Mouse (Mus musculus) cerebellum, adult 11-12 months (tissue): ENCODE data around the gene Msi2.

Experiments
- DNase-seq: peaks from one replicate; pipeline ENCODE4 v3.0.0; 2022

Msi2 gene

GRCm38 (mm10) chr11:88585171-88585632 lies 133.1 kb downstream of the Msi2 start:
- DNase-seq: no peak

- DNase-seq: no peak
Measured at GRCm38 (mm10) chr11:88583866-88584265, 134.4 kb downstream of the Msi2 start.

- no peak for DNase-seq
Measured at GRCm38 (mm10) chr11:88583259-88583833, 135.0 kb downstream of the Msi2 start.

GRCm38 (mm10) chr11:88582781-88583180 lies 135.5 kb downstream of the Msi2 start:
- DNase-seq: no peak

GRCm38 (mm10) chr11:88582021-88582707 lies 136.1 kb downstream of the Msi2 start:
- DNase-seq: no peak

- DNase-seq: no peak
Measured at GRCm38 (mm10) chr11:88581375-88581774, 136.9 kb downstream of the Msi2 start.

GRCm38 (mm10) chr11:88578700-88579099 lies 139.6 kb downstream of the Msi2 start:
- DNase-seq: no peak

GRCm38 (mm10) chr11:88577076-88577475 lies 141.2 kb downstream of the Msi2 start:
- DNase-seq: no peak

GRCm38 (mm10) chr11:88576233-88576998 lies 141.9 kb downstream of the Msi2 start:
- no peak for DNase-seq

- DNase-seq: no peak
Measured at GRCm38 (mm10) chr11:88574575-88575360, 143.5 kb downstream of the Msi2 start.

GRCm38 (mm10) chr11:88573013-88573412 lies 145.3 kb downstream of the Msi2 start:
- DNase-seq: no peak

GRCm38 (mm10) chr11:88572461-88572860 lies 145.9 kb downstream of the Msi2 start:
- DNase-seq: no peak

GRCm38 (mm10) chr11:88570715-88571202 lies 147.6 kb downstream of the Msi2 start:
- DNase-seq: no peak

- no peak for DNase-seq
Measured at GRCm38 (mm10) chr11:88566613-88567606, 151.4 kb downstream of the Msi2 start.

- DNase-seq: peak; percentile 60
Measured at GRCm38 (mm10) chr11:88564810-88565209, 153.5 kb downstream of the Msi2 start.

GRCm38 (mm10) chr11:88564363-88564762 lies 153.9 kb downstream of the Msi2 start:
- DNase-seq: no peak

GRCm38 (mm10) chr11:88561191-88561590 lies 157.1 kb downstream of the Msi2 start:
- DNase-seq: no peak

- no peak for DNase-seq
Measured at GRCm38 (mm10) chr11:88560634-88561033, 157.7 kb downstream of the Msi2 start.

GRCm38 (mm10) chr11:88559365-88559970 lies 158.8 kb downstream of the Msi2 start:
- DNase-seq: no peak

- DNase-seq: no peak
Measured at GRCm38 (mm10) chr11:88558731-88559130, 159.6 kb downstream of the Msi2 start.
